Mouse (Mus musculus): ENCODE data around the gene Immt. TPM values are rescaled to one million over a fixed set of nuclear protein-coding genes. Genes with fewer than 3 reads are reported as not detected.

Gene Immt
- total and polyA plus RNA-seq, 2 experiments from 2014 or later: 112 to 165 TPM

GRCm38 (mm10) chr6:71801714-71802094 is 29.4 kb upstream of the Immt start:
- Histone ChIP-seq H3K27ac (no peak overlapping the region), H3K9me3 (ENCODE audit: low read length) (no peaks in the 10 kb centered on the region), H3K4me1 (ENCODE audit: insufficient read depth, low read length) (no peaks in the 10 kb centered on the region), H3K9ac (replicated peaks; ENCODE audit: low read length) (no peak overlapping the region), H3K4me3 (ENCODE audit: low read length) (no peak overlapping the region), H3K4me2 (ENCODE audit: low read depth, low read length) (no peak overlapping the region), H3K27me3 (ENCODE audit: insufficient read depth, low read length) (no peaks in the 10 kb centered on the region), H3K36me3 (ENCODE audit: insufficient read depth, low read length) (peaks cover 6% of the 10 kb centered on the region; the same call in 1 of the 2 replicates)
- WGBS: 46% methylated on average over 10 of the region's 10 CpGs
- TF ChIP-seq CTCF (IDR thresholded peaks at IDR 0.05; ENCODE audit: low read depth): no peak
- DNase-seq (ENCODE audit: low spot score): no peak
- ATAC-seq: no peak

GRCm38 (mm10) chr6:71803609-71804008 is 27.5 kb upstream of the Immt start:
- no peak for TF ChIP-seq CTCF (IDR thresholded peaks at IDR 0.05; ENCODE audit: low read depth)
- no peaks in the 10 kb centered on the region for H3K27me3 ChIP-seq (ENCODE audit: insufficient read depth, low read length)
- no peaks in the 10 kb centered on the region for H3K9me3 ChIP-seq (ENCODE audit: low read length)
- DNase-seq (ENCODE audit: low spot score) (no peak), ATAC-seq (peak; percentile 25; the same call in 1 of the 2 replicates)
- H3K4me1 ChIP-seq (ENCODE audit: insufficient read depth, low read length): no peaks in the 10 kb centered on the region
- H3K4me3 ChIP-seq (ENCODE audit: low read length): no peak overlapping the region
- no peak overlapping the region for H3K4me2 ChIP-seq (ENCODE audit: low read depth, low read length)
- peaks cover 8% of the 10 kb centered on the region for H3K36me3 ChIP-seq (ENCODE audit: insufficient read depth, low read length)
- WGBS: 88% methylated on average over 1 of the region's 1 CpGs
- 0 out of 2 replicates have a peak overlapping the region, but pooled peaks have one; percentile 21 for H3K9ac ChIP-seq (replicated peaks; ENCODE audit: low read length)
- H3K27ac ChIP-seq: peak overlapping the region; percentile 67; the same call in 1 of the 2 replicates

- DNase-seq (ENCODE audit: low spot score) (peak; percentile 93), ATAC-seq (peak; percentile 93)
- Histone ChIP-seq H3K4me2 (ENCODE audit: low read depth, low read length) (no peak overlapping the region), H3K9me3 (ENCODE audit: low read length) (no peaks in the 10 kb centered on the region), H3K36me3 (ENCODE audit: insufficient read depth, low read length) (peaks cover 15% of the 10 kb centered on the region), H3K27ac (peak overlapping the region; percentile 67; the same call in 1 of the 2 replicates), H3K4me3 (ENCODE audit: low read length) (no peak overlapping the region), H3K9ac (replicated peaks; ENCODE audit: low read length) (no peak overlapping the region), H3K4me1 (ENCODE audit: insufficient read depth, low read length) (no peaks in the 10 kb centered on the region), H3K27me3 (ENCODE audit: insufficient read depth, low read length) (no peaks in the 10 kb centered on the region)
- TF ChIP-seq CTCF (IDR thresholded peaks at IDR 0.05; ENCODE audit: low read depth): peak; percentile 98
- 25% methylated on average over 12 of the region's 12 CpGs for WGBS
Observed at GRCm38 (mm10) chr6:71804061-71804829, 26.9 kb upstream of the Immt start.

GRCm38 (mm10) chr6:71806713-71807112 is 24.4 kb upstream of the Immt start:
- H3K9me3 ChIP-seq (ENCODE audit: low read length): no peaks in the 10 kb centered on the region
- H3K4me1 ChIP-seq (ENCODE audit: insufficient read depth, low read length): no peaks in the 10 kb centered on the region
- ATAC-seq (no peak), DNase-seq (ENCODE audit: low spot score) (no peak)
- no peak overlapping the region for H3K4me3 ChIP-seq (ENCODE audit: low read length)
- no peak overlapping the region for H3K4me2 ChIP-seq (ENCODE audit: low read depth, low read length)
- 75% methylated on average over 1 of the region's 1 CpGs for WGBS
- no peak overlapping the region for H3K27ac ChIP-seq
- H3K27me3 ChIP-seq (ENCODE audit: insufficient read depth, low read length): no peaks in the 10 kb centered on the region
- H3K9ac ChIP-seq (replicated peaks; ENCODE audit: low read length): no peak overlapping the region
- TF ChIP-seq CTCF (IDR thresholded peaks at IDR 0.05; ENCODE audit: low read depth): no peak
- H3K36me3 ChIP-seq (ENCODE audit: insufficient read depth, low read length): peaks cover 26% of the 10 kb centered on the region

GRCm38 (mm10) chr6:71809890-71810289 is 21.2 kb upstream of the Immt start:
- Histone ChIP-seq H3K9ac (replicated peaks; ENCODE audit: low read length) (no peak overlapping the region), H3K27ac (no peak overlapping the region), H3K4me1 (ENCODE audit: insufficient read depth, low read length) (no peaks in the 10 kb centered on the region), H3K4me2 (ENCODE audit: low read depth, low read length) (no peak overlapping the region), H3K27me3 (ENCODE audit: insufficient read depth, low read length) (no peaks in the 10 kb centered on the region), H3K36me3 (ENCODE audit: insufficient read depth, low read length) (peaks cover 30% of the 10 kb centered on the region), H3K4me3 (ENCODE audit: low read length) (no peak overlapping the region), H3K9me3 (ENCODE audit: low read length) (no peaks in the 10 kb centered on the region)
- ATAC-seq: no peak
- WGBS: 91% methylated on average over 9 of the region's 9 CpGs
- TF ChIP-seq CTCF (IDR thresholded peaks at IDR 0.05; ENCODE audit: low read depth): no peak
- DNase-seq (ENCODE audit: low spot score): no peak

DNA sequence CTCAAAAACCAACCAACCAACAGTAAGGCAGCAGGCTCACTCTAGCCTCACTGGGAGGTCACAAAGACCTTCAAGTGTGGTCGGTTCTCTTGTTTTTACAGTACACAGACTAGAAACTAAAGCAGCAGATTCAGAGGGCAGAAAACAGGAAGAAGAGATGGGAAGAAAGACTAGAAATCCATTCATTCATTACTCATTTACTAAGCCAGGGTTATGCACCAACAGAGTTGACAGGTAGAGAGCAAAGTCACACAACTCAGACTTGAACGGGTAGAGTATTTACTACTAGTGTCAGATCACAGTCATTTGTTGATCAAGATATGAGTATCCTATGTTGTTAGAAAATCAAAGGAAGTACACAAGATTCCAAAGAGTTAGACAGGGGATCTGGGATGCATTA is 18.3 kb upstream of the Immt start:
- no peaks in the 10 kb centered on the region for H3K27me3 ChIP-seq (ENCODE audit: insufficient read depth, low read length)
- ATAC-seq (no peak), DNase-seq (ENCODE audit: low spot score) (no peak)
- H3K4me2 ChIP-seq (ENCODE audit: low read depth, low read length): no peak overlapping the region
- H3K27ac ChIP-seq: no peak overlapping the region; the same call in 1 of the 2 replicates
- H3K4me3 ChIP-seq (ENCODE audit: low read length): no peak overlapping the region
- H3K9me3 ChIP-seq (ENCODE audit: low read length): no peaks in the 10 kb centered on the region
- H3K36me3 ChIP-seq (ENCODE audit: insufficient read depth, low read length): peaks cover 52% of the 10 kb centered on the region
- no peaks in the 10 kb centered on the region for H3K4me1 ChIP-seq (ENCODE audit: insufficient read depth, low read length)
- no peak for TF ChIP-seq CTCF (IDR thresholded peaks at IDR 0.05; ENCODE audit: low read depth)
- WGBS: 83% methylated on average over 2 of the region's 2 CpGs
- H3K9ac ChIP-seq (replicated peaks; ENCODE audit: low read length): no peak overlapping the region

- DNase-seq (ENCODE audit: low spot score) (no peak), ATAC-seq (no peak)
- H3K27me3 ChIP-seq (ENCODE audit: insufficient read depth, low read length): no peaks in the 10 kb centered on the region
- no peak overlapping the region for H3K27ac ChIP-seq
- H3K9ac ChIP-seq (replicated peaks; ENCODE audit: low read length): no peak overlapping the region
- TF ChIP-seq CTCF (IDR thresholded peaks at IDR 0.05; ENCODE audit: low read depth): no peak
- H3K4me2 ChIP-seq (ENCODE audit: low read depth, low read length): no peak overlapping the region
- peaks cover 35% of the 10 kb centered on the region for H3K36me3 ChIP-seq (ENCODE audit: insufficient read depth, low read length)
- no peaks in the 10 kb centered on the region for H3K9me3 ChIP-seq (ENCODE audit: low read length)
- no peak overlapping the region for H3K4me3 ChIP-seq (ENCODE audit: low read length)
- WGBS: 80% methylated on average over 5 of the region's 5 CpGs
- peaks cover 7% of the 10 kb centered on the region; the same call in 1 of the 2 replicates for H3K4me1 ChIP-seq (ENCODE audit: insufficient read depth, low read length)
Observed at GRCm38 (mm10) chr6:71819764-71820292, 11.3 kb upstream of the Immt start.

Data from hindbrain, postnatal 0 days (tissue).